In genomic region chr3:36853733-36854440, GRCm38 (mm10) we compare ENCODE assay signal across 8 mouse cellular contexts. TPM values are rescaled to one million over a fixed set of nuclear protein-coding genes. Genes with fewer than 3 reads are reported as not detected.
DNase-seq lines count a peak whose midpoint lies in the region; ATAC-seq lines count a peak whose summit lies in the region.

No protein-coding gene starts in this region.

- H3K36me3 ChIP-seq in embryonic facial prominence, embryonic 13.5 days = no peaks in the 10 kb centered on the region
- no peaks in the 10 kb centered on the region for H3K36me3 ChIP-seq in embryonic facial prominence, embryonic 10.5 days (replicated peaks)
- no peaks in the 10 kb centered on the region for H3K36me3 ChIP-seq in forebrain, embryonic 11.5 days (ENCODE audit: control insufficient read depth, insufficient read depth, low read length)

- peak overlapping the region; percentile 38 for H3K4me2 ChIP-seq in embryonic facial prominence, embryonic 13.5 days
- H3K4me2 ChIP-seq in forebrain, embryonic 11.5 days (ENCODE audit: low read depth, low read length, severe bottlenecking) = no peak overlapping the region

- no peaks in the 10 kb centered on the region for H3K27me3 ChIP-seq in embryonic facial prominence, embryonic 13.5 days
- H3K27me3 ChIP-seq in embryonic facial prominence, embryonic 10.5 days (replicated peaks; ENCODE audit: low read depth, poor library complexity, severe bottlenecking) = no peaks in the 10 kb centered on the region
- no peaks in the 10 kb centered on the region for H3K27me3 ChIP-seq in forebrain, embryonic 11.5 days (ENCODE audit: control insufficient read depth, insufficient read depth, low read length)

- no peaks in the 10 kb centered on the region for H3K9me3 ChIP-seq in embryonic facial prominence, embryonic 13.5 days
- H3K9me3 ChIP-seq in embryonic facial prominence, embryonic 10.5 days = peaks cover 2% of the 10 kb centered on the region; the same call in 1 of the 2 replicates
- no peaks in the 10 kb centered on the region for H3K9me3 ChIP-seq in forebrain, embryonic 11.5 days (ENCODE audit: control insufficient read depth, low read length)

- no peak for ATAC-seq in embryonic facial prominence, embryonic 13.5 days (ENCODE audit: insufficient number of reproducible peaks, insufficient read depth, low FRiP score, low TSS enrichment, low read depth)
- ATAC-seq in forebrain, embryonic 11.5 days (replicated peaks; ENCODE audit: low FRiP score) = no peak

- H3K4me3 ChIP-seq in embryonic facial prominence, embryonic 13.5 days = no peak overlapping the region
- H3K4me3 ChIP-seq in embryonic facial prominence, embryonic 10.5 days = no peak overlapping the region
- H3K4me3 ChIP-seq in forebrain, embryonic 11.5 days (ENCODE audit: low read depth, low read length) = no peak overlapping the region

- no peak overlapping the region for H3K27ac ChIP-seq in embryonic facial prominence, embryonic 13.5 days
- no peak overlapping the region for H3K27ac ChIP-seq in embryonic facial prominence, embryonic 10.5 days (replicated peaks)
- H3K27ac ChIP-seq in forebrain, embryonic 11.5 days (ENCODE audit: low read depth, low read length) = no peak overlapping the region

- DNase-seq in embryonic facial prominence, embryonic 10.5 days (ENCODE audit: low spot score) = no peak
- DNase-seq in spleen, postnatal 36 days (ENCODE audit: low spot score in 2 of 2) = peak; percentile 61
- DNase-seq in spleen, adult 12 weeks (ENCODE audit: low spot score) = no peak
- peak; percentile 31 for DNase-seq in lung, postnatal 36 days
- no peak for DNase-seq in forebrain, embryonic 11.5 days (ENCODE audit: low spot score)
- no peak for DNase-seq in right cerebral cortex, postnatal 4 days
- no peak for DNase-seq in kidney, postnatal 4 days

- peaks cover 5% of the 10 kb centered on the region; the same call in 1 of the 2 replicates for H3K4me1 ChIP-seq in embryonic facial prominence, embryonic 13.5 days
- H3K4me1 ChIP-seq in embryonic facial prominence, embryonic 10.5 days = no peaks in the 10 kb centered on the region
- no peaks in the 10 kb centered on the region for H3K4me1 ChIP-seq in forebrain, embryonic 11.5 days (replicated peaks; ENCODE audit: control insufficient read depth, insufficient read depth, low read length)

- H3K9ac ChIP-seq in embryonic facial prominence, embryonic 13.5 days = no peak overlapping the region
- no peak overlapping the region for H3K9ac ChIP-seq in forebrain, embryonic 11.5 days (ENCODE audit: low read length)

- WGBS in embryonic facial prominence, embryonic 13.5 days = 43% methylated on average over 10 of the region's 10 CpGs
- 61% methylated on average over 10 of the region's 10 CpGs for WGBS in embryonic facial prominence, embryonic 10.5 days
- WGBS in forebrain, embryonic 11.5 days = 71% methylated on average over 10 of the region's 10 CpGs

RNA-seq across cellular contexts. Expression of gene 4932438A13Rik, which starts 9.0 kb away (rescaled TPM):
- polyA plus RNA-seq in embryonic facial prominence, embryonic 13.5 days (2015; fragmentation: Nextera tagmentation; extraction: Ambion mirVana) = 58.0 and 61.0 TPM in 2 replicates
- 31.8 and 35.0 TPM in 2 replicates for polyA plus RNA-seq in embryonic facial prominence, embryonic 10.5 days (2016; fragmentation: Nextera tagmentation; extraction: Ambion mirVana)
- 45.3 and 51.9 TPM in 2 replicates for polyA plus RNA-seq in forebrain, embryonic 11.5 days (2014; fragmentation: Nextera tagmentation; extraction: Ambion mirVana)

Comparison
In these comparisons a context has a peak if more than half of its experiments do, and no peak if none do; other contexts are left out.
1. DNase-seq: peak in spleen, postnatal 36 days (2 of 2) and lung, postnatal 36 days (single experiment); none in embryonic facial prominence, embryonic 10.5 days (single experiment), spleen, adult 12 weeks (single experiment), forebrain, embryonic 11.5 days (single experiment), right cerebral cortex, postnatal 4 days (single experiment) and kidney, postnatal 4 days (0 of 2).